17 mouse cellular contexts compared by ENCODE assay signal in the genomic region with DNA sequence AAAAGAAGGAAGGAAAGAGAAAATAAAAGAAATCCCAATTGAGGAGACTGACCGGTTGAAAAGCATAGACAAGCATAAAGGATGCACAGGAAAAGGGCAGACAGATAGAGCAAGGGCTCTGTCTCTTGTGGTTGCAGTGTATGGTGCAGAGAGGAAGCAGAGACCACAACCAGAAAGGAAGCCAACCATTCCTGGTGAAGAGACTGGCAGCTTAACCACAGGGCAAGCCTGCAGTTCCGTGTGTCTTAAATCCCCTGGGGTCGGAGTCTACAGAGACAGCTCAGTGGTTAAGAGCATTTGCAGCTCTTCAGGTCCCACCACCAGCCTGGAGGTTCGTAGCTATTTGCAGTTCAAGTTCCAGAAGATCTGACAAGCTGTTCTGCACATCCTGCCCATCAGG. TPM values are rescaled to one million over a fixed set of nuclear protein-coding genes. Genes with fewer than 3 reads are reported as not detected.
DNase-seq lines count a peak whose midpoint lies in the region; ATAC-seq lines count a peak whose summit lies in the region.
"Had no signal": no experiment of that assay in that cellular context is flagged by ENCODE, and none has a peak within 500 bp of the region (broad histone marks: within the 10 kb centered on the region; RNA-seq: fewer than 3 reads in every experiment).

No protein-coding gene starts in this region.

- no peaks in the 10 kb centered on the region for H3K9me3 ChIP-seq in liver, embryonic 12.5 days (replicated peaks)
- H3K9me3 ChIP-seq: intestine, embryonic 15.5 days; midbrain, embryonic 15.5 days had no signal

- H3K4me2 ChIP-seq in liver, embryonic 12.5 days, result no peak overlapping the region
- H3K4me2 ChIP-seq: intestine, embryonic 15.5 days; midbrain, embryonic 15.5 days had no signal

- peaks cover 47% of the 10 kb centered on the region for H3K4me1 ChIP-seq in liver, embryonic 12.5 days
- H3K4me1 ChIP-seq: intestine, embryonic 15.5 days; midbrain, embryonic 15.5 days had no signal

- no peaks in the 10 kb centered on the region for H3K36me3 ChIP-seq in liver, embryonic 12.5 days
- H3K36me3 ChIP-seq: intestine, embryonic 15.5 days; midbrain, embryonic 15.5 days had no signal

- ATAC-seq in liver, embryonic 12.5 days, result 0 out of 2 replicates have a peak, but pooled peaks have one; percentile 13
- ATAC-seq in inflammation-experienced regulatory T-cells, adult 6 months, result peak; percentile 65
- no peak for ATAC-seq in cerebellum, adult (ENCODE audit: insufficient number of reproducible peaks, low FRiP score, low TSS enrichment)
- ATAC-seq: intestine, embryonic 15.5 days; midbrain, embryonic 15.5 days had no signal

- 0 out of 2 replicates have a peak overlapping the region, but pooled peaks have one; percentile 18 for H3K27ac ChIP-seq in liver, embryonic 12.5 days
- H3K27ac ChIP-seq: heart, adult 2 months; intestine, embryonic 15.5 days; midbrain, embryonic 15.5 days had no signal

- intact Hi-C loops in left cerebral cortex, postnatal 25 days (cut with DNase I), result no loop called here

- H3K9ac ChIP-seq in liver, embryonic 12.5 days, result no peak overlapping the region
- H3K9ac ChIP-seq: intestine, embryonic 15.5 days; midbrain, embryonic 15.5 days had no signal

- no peak overlapping the region for H3K4me3 ChIP-seq in liver, embryonic 12.5 days
- H3K4me3 ChIP-seq: heart, adult 2 months; intestine, embryonic 15.5 days; midbrain, embryonic 15.5 days had no signal

- WGBS in liver, embryonic 12.5 days (ENCODE audit: insufficient replicate concordance), result 21% methylated on average over 4 of the region's 4 CpGs

- DNase-seq in liver, result no peak
- DNase-seq in CD8-positive naive resting alpha-beta T cell, adult 2 months (ENCODE audit: low read depth in 2 of 2, low spot score in 2 of 2), result peak; percentile 11 to 33
- DNase-seq in thymus, postnatal 0 days (ENCODE audit: low spot score), result peak; percentile 69
- no peak for DNase-seq in left cerebral cortex, postnatal 25 days (ENCODE audit: low spot score in 2 of 2)
- no peak for DNase-seq in cerebellum, postnatal 36 days
- DNase-seq: cerebellum, adult 11-12 months; heart, adult 2 months; kidney, postnatal 4 days; lung, postnatal 14 days; right cerebral cortex, postnatal 25 days had no signal

- H3K27me3 ChIP-seq in liver, embryonic 12.5 days (replicated peaks), result peaks cover 6% of the 10 kb centered on the region
- H3K27me3 ChIP-seq: intestine, embryonic 15.5 days; midbrain, embryonic 15.5 days had no signal

RNA-seq across cellular contexts. Expression of a gene that starts 31.6 kb away (rescaled TPM):
- polyA plus RNA-seq in liver, embryonic 12.5 days (2016; fragmentation: Nextera tagmentation; extraction: Ambion mirVana), result 6.2 and 7.1 TPM in 2 replicates
- polyA plus RNA-seq in inflammation-experienced regulatory T-cells, adult 6 months (2017; shearing (Covaris generic)), result 10 to 100 TPM; 55.1 to 91.5 (median 58.8) TPM
- 104 and 115 TPM in 2 replicates for polyA plus RNA-seq in thymus, postnatal 0 days (2015; fragmentation: Nextera tagmentation; extraction: Ambion mirVana)
- under 1 TPM; 0.39 to 0.55 TPM for total RNA-seq in left cerebral cortex, postnatal 25 days (2021)
- total RNA-seq: adrenal gland, postnatal 4 days; heart, adult 2 months; heart, postnatal 25 days had no signal

RNA-seq across cellular contexts. Expression of a gene that starts 55.6 kb away (rescaled TPM):
- polyA plus RNA-seq in liver, embryonic 12.5 days (2016; fragmentation: Nextera tagmentation; extraction: Ambion mirVana), result 250 and 266 TPM in 2 replicates
- polyA plus RNA-seq in inflammation-experienced regulatory T-cells, adult 6 months (2017; shearing (Covaris generic)), result 1 to 10 TPM; 3.3 to 4.6 (median 3.3) TPM
- 178 and 179 TPM in 2 replicates for polyA plus RNA-seq in thymus, postnatal 0 days (2015; fragmentation: Nextera tagmentation; extraction: Ambion mirVana)
- 100 to 1,000 TPM; 104 to 105 TPM for total RNA-seq in left cerebral cortex, postnatal 25 days (2021)

Comparison
In these comparisons a context has a peak if more than half of its experiments do, and no peak if none do; other contexts are left out.
1. DNase-seq: peak in CD8-positive naive resting alpha-beta T cell, adult 2 months (2 of 2) and thymus, postnatal 0 days (single experiment); none in liver (single experiment), left cerebral cortex, postnatal 25 days (0 of 2) and cerebellum, postnatal 36 days (0 of 2).
2. RNA of a gene that starts 55.6 kb away (polyA plus RNA-seq): 250 to 266 TPM in liver, embryonic 12.5 days and 178 to 179 TPM in thymus, postnatal 0 days; 3.3 to 4.6 TPM in inflammation-experienced regulatory T-cells, adult 6 months; every median in the first group is over 10 times any median in the second.